Mouse (Mus musculus) left cerebral cortex, adult 2 months (tissue): ENCODE data around the gene Glrx5. TPM values are rescaled to one million over a fixed set of nuclear protein-coding genes. Genes with fewer than 3 reads are reported as not detected.
A peak's percentile ranks its signal among the peaks of the same experiment; 100 is the strongest.

Experiments used
- DNase-seq, 2 experiments: peaks; one replicate each; pipeline ENCODE4 v3.0.0; 2021 to 2022; ENCODE audit warnings: low spot score in 2 of 2, mixed read lengths in 1 of 2; ENCODE audit errors: extremely low spot score in 1 of 2
- H3K27ac ChIP-seq: fragments of 200-600 bp; 2 replicates; pipeline ENCODE4 v1.8.1; 2022
- H3K4me3 ChIP-seq: fragments of 200-600 bp; 2 replicates; pipeline ENCODE4 v1.8.1; 2022
- CTCF ChIP-seq: fragments of 200-600 bp; IDR thresholded peaks from 2 replicates; pipeline ENCODE4 v1.8.1; 2022; ENCODE audit warnings: antibody characterized with exemption, mild to moderate bottlenecking, moderate library complexity
- intact Hi-C: fragments of 180-260 bp; cut with DNase I; formaldehyde crosslinking; loops from one replicate; pipeline ENCODE4 v1.15.1; 2025
- total RNA-seq, 2 experiments: library from RNA; stranded (reverse); gene quantifications; 2 replicates each; pipeline ENCODE4 v1.2.3; 2021

The Glrx5 gene
- total RNA-seq, 2 experiments from 2014 or later, result 46.0 to 50.2 TPM

GRCm38 (mm10) chr12:105008752-105009178 is 23.7 kb upstream of the Glrx5 start:
- intact Hi-C loops, result no loop called here
- Histone ChIP-seq H3K27ac (no peak overlapping the region), H3K4me3 (peak overlapping the region; percentile 70)
- no peak for TF ChIP-seq CTCF
- no peak for DNase-seq

- intact Hi-C loops, result no loop called here
- peak within 1 kb of the TSS; percentile 59; the same call in 1 of the 2 replicates for H3K27ac ChIP-seq
- peak; percentile 68 to 69 for DNase-seq
- TF ChIP-seq CTCF, result no peak; the same call in 1 of the 2 replicates
- H3K4me3 ChIP-seq, result peak within 1 kb of the TSS; percentile 70
Measured at GRCm38 (mm10) chr12:105009370-105010212, 22.9 kb upstream of the Glrx5 start, which contains the start of gene Syne3. Syne3 (minus strand) TSS chr12:105009809.

- Histone ChIP-seq H3K4me3 (peak overlapping the region; percentile 70), H3K27ac (no peak overlapping the region)
- intact Hi-C loops, result no loop called here
- no peak for TF ChIP-seq CTCF
- no peak for DNase-seq
Measured at GRCm38 (mm10) chr12:105010213-105010790, 22.2 kb upstream of the Glrx5 start.

GRCm38 (mm10) chr12:105011589-105011988 is 20.9 kb upstream of the Glrx5 start:
- Histone ChIP-seq H3K4me3 (no peak overlapping the region), H3K27ac (no peak overlapping the region)
- TF ChIP-seq CTCF, result no peak
- intact Hi-C loops, result no loop called here
- DNase-seq, result no peak

- Histone ChIP-seq H3K27ac (no peak overlapping the region), H3K4me3 (no peak overlapping the region)
- no peak for TF ChIP-seq CTCF
- no peak for DNase-seq
- intact Hi-C loops, result no loop called here
Measured at GRCm38 (mm10) chr12:105012314-105012713, 20.2 kb upstream of the Glrx5 start.

- DNase-seq, result peak; percentile 56 to 64
- no peak for TF ChIP-seq CTCF
- H3K27ac ChIP-seq, result 0 out of 2 replicates have a peak overlapping the region, but pooled peaks have one; percentile 11
- intact Hi-C loops, result no loop called here
- peak overlapping the region; percentile 13; the same call in 1 of the 2 replicates for H3K4me3 ChIP-seq
Measured at GRCm38 (mm10) chr12:105013065-105013464, 19.4 kb upstream of the Glrx5 start.

GRCm38 (mm10) chr12:105016199-105016598 is 16.3 kb upstream of the Glrx5 start:
- no peak for TF ChIP-seq CTCF
- Histone ChIP-seq H3K4me3 (no peak overlapping the region), H3K27ac (no peak overlapping the region)
- intact Hi-C loops, result no loop called here
- no peak for DNase-seq

GRCm38 (mm10) chr12:105016639-105017038 is 15.8 kb upstream of the Glrx5 start:
- Histone ChIP-seq H3K27ac (no peak overlapping the region), H3K4me3 (no peak overlapping the region)
- intact Hi-C loops, result no loop called here
- DNase-seq, result no peak
- TF ChIP-seq CTCF, result no peak

- intact Hi-C loops, result loop anchor here (10.0 kb wide), 2 partner anchors 185 to 575 kb away; no protein-coding TSS in a partner anchor
- Histone ChIP-seq H3K4me3 (no peak overlapping the region), H3K27ac (peak overlapping the region; percentile 47)
- no peak; the same call in 1 of the 2 replicates for TF ChIP-seq CTCF
- DNase-seq, result no peak
Measured at GRCm38 (mm10) chr12:105019359-105020219, 12.9 kb upstream of the Glrx5 start.

- DNase-seq, result no peak
- intact Hi-C loops, result loop anchor here (10.0 kb wide), 2 partner anchors 187 to 577 kb away; no protein-coding TSS in a partner anchor
- no peak for TF ChIP-seq CTCF
- Histone ChIP-seq H3K27ac (no peak overlapping the region), H3K4me3 (no peak overlapping the region)
Measured at GRCm38 (mm10) chr12:105021441-105022069, 10.9 kb upstream of the Glrx5 start.

GRCm38 (mm10) chr12:105022141-105022540 is 10.3 kb upstream of the Glrx5 start:
- H3K27ac ChIP-seq, result no peak overlapping the region

More at GRCm38 (mm10) chr12:105022141-105022540, 10.3 kb upstream of the Glrx5 start:
- no peak for TF ChIP-seq CTCF
- H3K4me3 ChIP-seq, result no peak overlapping the region
- intact Hi-C loops, result loop anchor here (10.0 kb wide), 2 partner anchors 187 to 577 kb away; no protein-coding TSS in a partner anchor
- DNase-seq, result no peak
